Mouse (Mus musculus) large intestine, adult 2 months (tissue): ENCODE data around the gene Anxa4. TPM values are rescaled to one million over a fixed set of nuclear protein-coding genes. Genes with fewer than 3 reads are reported as not detected.

ENCODE experiments used
- DNase-seq: peaks from one replicate; pipeline ENCODE4 v3.0.0-alpha.2; 2012; ENCODE audit warnings: low read depth, low spot score
- WGBS: fragments of 180-500 bp; shearing (Covaris S2); methylation state at CpG from one replicate; pipeline ENCODE4 v1.1.7; 2018; 5-methylcytosine and 5-hydroxymethylcytosine counted together
- polyA plus RNA-seq: library from polyadenylated mRNA; depleted of rRNA; stranded (reverse); fragments of >200 nt; gene quantifications from 2 replicates; pipeline ENCODE4 v1.2.3, GENCODE M21; 2012

The Anxa4 gene
- polyA plus RNA-seq, 1 experiment, result 290 TPM

- DNase-seq, result no peak
- WGBS, result 76% methylated on average over 3 of the region's 3 CpGs
Measured at GRCm38 (mm10) chr6:86767465-86767864, 25.9 kb downstream of the Anxa4 start.

GRCm38 (mm10) chr6:86765637-86766059 lies 27.7 kb downstream of the Anxa4 start:
- peak; percentile 92 for DNase-seq
- 24% methylated on average over 6 of the region's 6 CpGs for WGBS

DNA sequence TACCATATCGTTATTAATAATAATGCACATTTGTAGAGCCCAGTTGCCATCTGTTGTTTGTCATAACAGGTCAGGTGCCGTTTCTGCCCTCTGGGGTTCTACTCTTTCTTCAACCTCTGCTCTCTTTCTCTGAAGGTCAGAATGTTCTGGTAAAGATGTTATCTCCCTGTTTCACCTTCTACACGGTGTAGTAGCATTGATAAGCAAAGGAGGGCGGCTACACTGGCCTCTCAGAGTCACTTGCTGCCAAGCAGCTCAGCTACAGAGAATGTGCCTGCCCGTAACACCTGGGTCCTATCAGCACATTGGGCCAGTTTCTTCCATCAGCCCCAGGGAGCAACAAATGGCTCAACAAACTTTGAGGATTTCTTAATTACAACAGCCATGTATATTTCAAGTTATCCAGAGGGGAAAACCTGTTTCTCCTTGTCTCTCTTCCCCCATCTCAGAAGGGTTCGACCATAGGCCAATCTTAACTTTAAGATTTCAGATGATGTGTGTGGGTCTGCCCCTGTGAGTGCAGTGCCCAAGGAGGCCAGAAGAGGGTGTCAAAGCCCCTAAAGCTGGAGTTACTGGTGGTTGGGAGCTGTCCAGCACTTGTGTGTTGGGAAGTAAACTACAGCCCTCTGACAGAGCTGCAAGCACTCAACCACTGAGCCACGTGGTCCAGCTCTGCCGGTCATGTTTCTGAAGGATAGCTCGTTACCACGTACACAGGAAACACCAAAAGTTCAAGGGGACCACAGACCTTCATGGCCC lies 39.1 kb downstream of the Anxa4 start:
- DNase-seq, result no peak
- WGBS, result 85% methylated on average over 10 of the region's 10 CpGs

DNA sequence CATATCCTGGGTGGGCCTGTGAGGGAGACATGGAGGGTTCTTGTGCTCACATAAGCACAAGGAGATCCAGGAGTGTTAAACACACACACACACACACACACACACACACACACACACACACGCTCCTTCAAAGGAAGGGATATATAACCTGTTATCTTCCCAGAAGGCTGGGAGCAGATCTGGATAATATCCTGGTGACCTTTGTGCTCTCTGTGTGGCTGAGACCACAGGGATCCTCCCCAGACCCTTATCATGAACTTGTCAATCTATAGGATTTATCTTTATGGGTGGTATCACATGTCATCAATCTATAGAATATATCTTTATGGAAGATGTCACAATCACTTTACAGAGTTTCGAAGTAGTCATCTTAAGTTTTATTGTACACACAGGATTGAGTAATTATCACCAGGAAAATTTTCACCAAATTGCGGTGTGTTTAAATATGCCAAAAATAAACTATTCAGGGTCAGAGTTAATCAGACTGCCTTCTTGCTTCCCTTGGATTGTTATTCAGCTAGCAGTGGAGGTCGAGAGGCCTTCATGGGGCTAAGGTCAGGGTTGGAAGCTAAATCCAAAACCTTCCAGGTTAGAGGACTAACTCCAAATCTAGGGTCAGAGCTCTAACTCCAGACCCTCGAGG lies 40.4 kb downstream of the Anxa4 start:
- DNase-seq, result no peak
- WGBS, result 40% methylated on average over 5 of the region's 5 CpGs

- DNase-seq, result no peak
- 90% methylated on average over 4 of the region's 4 CpGs for whole genome bisulfite sequencing
Measured at GRCm38 (mm10) chr6:86750961-86751360, 42.4 kb downstream of the Anxa4 start.

- no peak for DNase-seq
- 52% methylated on average over 4 of the region's 4 CpGs for WGBS
Measured at GRCm38 (mm10) chr6:86749817-86750216, 43.6 kb downstream of the Anxa4 start.

DNA sequence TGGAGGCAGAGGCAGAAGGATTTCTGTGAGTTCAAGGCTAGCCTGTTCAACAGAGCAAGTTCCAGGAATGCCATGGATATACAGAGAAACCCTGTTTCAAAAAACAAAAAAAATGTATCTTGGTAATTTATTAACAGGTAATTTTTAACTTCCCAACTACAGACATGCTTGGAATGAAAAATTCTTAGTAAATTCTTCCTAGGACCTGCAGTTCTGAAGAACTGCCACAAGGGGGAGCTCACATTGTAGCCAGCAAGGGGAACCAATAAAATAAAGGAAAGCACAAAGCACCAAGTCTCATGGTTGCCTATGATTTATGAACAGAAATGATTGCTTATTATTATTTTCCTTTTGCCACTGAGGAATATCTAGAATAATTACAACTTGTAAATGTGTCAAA lies 46.2 kb downstream of the Anxa4 start:
- no peak for DNase-seq

DNA sequence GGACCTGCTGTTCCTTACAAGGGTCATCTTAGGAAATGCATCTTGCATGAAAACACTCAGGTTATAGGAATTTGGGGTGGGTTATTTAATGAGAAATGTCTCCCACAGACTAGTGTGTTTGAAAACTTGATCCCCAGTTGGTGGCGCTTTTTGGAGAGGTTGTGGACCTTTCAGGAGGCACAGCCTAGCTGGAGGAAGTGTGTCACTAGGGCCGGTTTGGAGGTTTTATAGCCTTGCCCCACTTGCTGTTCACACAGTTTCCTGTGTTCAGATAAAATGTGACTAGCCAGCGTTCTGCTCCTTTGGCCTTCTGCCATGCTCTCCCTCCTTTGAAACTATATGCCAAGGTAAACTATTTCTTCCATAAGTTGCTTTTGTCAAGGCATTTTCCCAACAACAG lies 52.7 kb downstream of the Anxa4 start:
- 29% methylated on average over 3 of the region's 3 CpGs for WGBS
- DNase-seq, result no peak

GRCm38 (mm10) chr6:86736830-86737229 lies 56.6 kb downstream of the Anxa4 start:
- 73% methylated on average over 6 of the region's 6 CpGs for WGBS
- no peak for DNase-seq

DNA sequence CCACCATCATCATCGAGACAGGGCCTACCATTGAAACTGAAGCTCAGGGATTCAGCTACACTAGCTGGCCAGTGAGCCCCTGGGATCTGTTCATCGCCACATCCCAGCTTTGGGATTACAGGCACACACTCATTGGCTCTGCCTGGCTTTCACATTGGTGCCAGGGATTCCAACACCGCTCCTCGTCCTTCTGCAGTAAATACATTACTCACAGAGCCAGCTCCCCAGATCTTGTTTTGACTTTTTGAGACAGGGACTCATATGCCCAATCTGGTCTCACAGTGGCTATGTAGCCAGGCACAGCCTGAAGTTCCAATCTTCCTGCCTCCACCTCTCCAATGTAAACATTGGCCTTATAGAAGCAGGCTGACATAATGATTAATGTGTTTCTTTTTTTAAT lies 57.1 kb downstream of the Anxa4 start:
- WGBS, result 91% methylated on average over 4 of the region's 4 CpGs

GRCm38 (mm10) chr6:86733183-86733876 lies 60.1 kb downstream of the Anxa4 start, which contains the start of gene Gmcl1:
TSS of gene Gmcl1 (minus strand) at chr6:86733383.
- under 1% methylated on average over 59 of the region's 59 CpGs for WGBS
- peak; percentile 87 for DNase-seq

More for the DNA sequence above, 57.1 kb downstream of the Anxa4 start:
- no peak for DNase-seq

DNA sequence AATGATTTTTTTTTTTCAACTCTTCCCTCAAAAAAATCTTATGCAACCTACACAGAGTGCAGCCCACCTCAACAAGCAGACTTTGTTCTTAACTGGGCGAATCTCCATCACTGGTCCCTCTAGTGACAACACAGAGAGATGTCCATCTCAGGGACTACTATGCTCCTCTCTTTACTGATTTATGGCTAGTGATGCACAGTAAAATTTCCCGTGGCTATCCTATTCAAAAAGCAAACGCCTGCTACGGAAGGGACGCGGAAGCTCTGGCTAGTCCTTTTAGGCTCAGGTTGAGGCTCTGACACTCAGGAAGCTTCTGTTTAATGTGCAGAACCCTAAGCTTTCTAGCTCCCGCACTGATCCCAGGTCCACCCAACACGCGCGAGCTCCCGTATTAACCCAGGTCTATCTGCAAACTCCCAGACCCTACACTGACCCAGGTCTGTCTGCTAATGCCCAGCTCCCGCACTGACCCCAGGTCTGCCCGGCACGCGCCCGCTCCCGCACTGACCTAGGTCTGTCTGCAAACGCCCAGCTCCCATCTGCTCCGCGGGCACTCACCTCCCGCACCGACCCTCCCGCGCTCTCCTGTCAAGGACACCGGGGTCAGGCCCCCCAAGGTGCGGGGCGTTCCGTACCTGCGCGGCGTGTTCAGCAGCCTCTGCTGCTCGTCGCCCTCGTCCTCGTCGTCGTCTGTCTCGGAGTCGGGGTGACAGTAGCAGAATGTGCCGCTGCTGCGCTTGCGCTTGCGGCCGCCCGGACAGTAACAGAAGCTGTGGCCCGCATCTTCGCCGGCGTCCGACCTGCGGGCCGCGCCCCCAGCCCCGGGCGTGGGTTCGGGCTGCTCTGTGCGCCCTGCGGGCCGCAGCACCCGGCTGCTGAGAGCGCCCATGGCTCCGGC lies 60.9 kb downstream of the Anxa4 start:
- DNase-seq, result no peak
- under 1% methylated on average over 62 of the region's 62 CpGs for WGBS

- 89% methylated on average over 5 of the region's 5 CpGs for WGBS
- no peak for DNase-seq
Measured at GRCm38 (mm10) chr6:86728711-86729110, 64.7 kb downstream of the Anxa4 start.

DNA sequence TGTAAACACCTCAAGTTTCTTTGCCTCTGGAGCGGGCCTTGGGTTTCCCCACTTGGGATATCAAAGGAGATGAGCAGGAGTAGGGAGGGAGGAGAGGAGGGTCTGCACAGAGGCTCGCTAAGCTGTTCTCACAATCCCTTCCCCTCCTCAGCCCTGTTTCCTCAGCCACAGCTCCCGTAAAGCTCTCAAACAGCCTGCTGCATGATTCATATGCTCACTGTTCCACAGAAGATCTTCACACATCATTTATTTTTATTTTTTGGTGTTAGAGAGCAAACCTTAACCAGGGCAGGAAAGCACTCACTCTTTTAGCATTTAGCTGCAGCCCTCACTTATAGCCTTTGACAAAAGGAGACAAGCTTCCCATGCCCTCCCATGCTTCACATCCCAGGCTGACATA lies 71.4 kb downstream of the Anxa4 start:
- 88% methylated on average over 3 of the region's 3 CpGs for WGBS
- no peak for DNase-seq

- 69% methylated on average over 4 of the region's 4 CpGs for WGBS
- no peak for DNase-seq
Measured at GRCm38 (mm10) chr6:86708072-86708774, 85.2 kb downstream of the Anxa4 start.

GRCm38 (mm10) chr6:86702577-86702976 lies 90.8 kb downstream of the Anxa4 start:
- WGBS, result 77% methylated on average over 9 of the region's 9 CpGs
- no peak for DNase-seq

GRCm38 (mm10) chr6:86697903-86698302 lies 95.5 kb downstream of the Anxa4 start:
- no peak for DNase-seq
- 42% methylated on average over 6 of the region's 6 CpGs for WGBS

- DNase-seq, result no peak
- 83% methylated on average over 10 of the region's 10 CpGs for WGBS
Measured at GRCm38 (mm10) chr6:86696213-86696612, 97.2 kb downstream of the Anxa4 start.

- DNase-seq, result peak; percentile 48
Measured at GRCm38 (mm10) chr6:86694465-86694864, 98.9 kb downstream of the Anxa4 start.
